20 mouse cellular contexts compared by ENCODE assay signal in the genomic region with DNA sequence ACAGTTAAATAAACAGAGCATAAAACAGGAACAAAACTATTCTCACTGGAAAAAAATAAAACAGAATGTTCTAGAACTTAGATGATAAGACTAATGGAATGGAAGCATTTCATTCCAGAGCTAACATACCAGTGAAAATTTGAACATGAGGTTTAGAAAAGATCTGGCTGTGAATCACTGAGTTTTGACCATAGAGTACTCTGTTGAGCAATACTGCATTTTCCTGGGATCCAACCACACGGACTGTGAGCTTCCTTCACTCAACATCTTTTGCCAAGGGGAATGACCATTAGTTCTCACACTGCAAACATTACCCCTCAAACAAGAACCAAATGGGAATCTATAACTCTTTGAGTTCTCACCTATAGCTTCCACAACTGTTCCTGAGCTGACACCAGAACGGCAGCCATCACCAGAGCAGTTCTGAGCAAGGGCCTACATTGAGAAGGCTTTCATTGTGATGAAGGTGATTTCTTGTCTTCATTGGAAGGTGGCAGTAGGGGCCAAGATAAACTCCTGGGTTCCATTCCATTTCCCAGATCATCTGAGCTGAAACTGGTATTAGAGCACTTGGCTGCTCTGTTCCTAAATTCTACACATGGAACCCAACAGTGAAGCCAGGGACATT. TPM values are rescaled to one million over a fixed set of nuclear protein-coding genes. Genes with fewer than 3 reads are reported as not detected.
"Had no signal": no experiment of that assay in that cellular context is flagged by ENCODE, and none has a peak within 500 bp of the region (broad histone marks: within the 10 kb centered on the region; RNA-seq: fewer than 3 reads in every experiment).

No protein-coding gene starts in this region.

- ATAC-seq: midbrain, embryonic 15.5 days had no signal

- H3K9ac ChIP-seq: limb, embryonic 12.5 days; liver, embryonic 15.5 days; lung, embryonic 14.5 days; midbrain, embryonic 15.5 days; neural tube, embryonic 13.5 days had no signal

- H3K27ac ChIP-seq: layer of hippocampus, adult 2 months; limb, embryonic 12.5 days; liver, embryonic 15.5 days; macrophage; midbrain, embryonic 15.5 days; neural tube, embryonic 13.5 days had no signal

- H3K4me1 ChIP-seq: limb, embryonic 12.5 days; liver, embryonic 15.5 days; megakaryocyte, embryonic 14.5 days; midbrain, embryonic 15.5 days; neural tube, embryonic 13.5 days had no signal

- H3K27me3 ChIP-seq: limb, embryonic 12.5 days; liver, embryonic 15.5 days; megakaryocyte, embryonic 14.5 days; midbrain, embryonic 15.5 days; neural tube, embryonic 13.5 days had no signal

- H3K4me3 ChIP-seq: layer of hippocampus, adult 2 months; limb, embryonic 12.5 days; liver, embryonic 15.5 days; megakaryocyte, embryonic 14.5 days; midbrain, embryonic 15.5 days; neural tube, embryonic 13.5 days had no signal

- H3K9me3 ChIP-seq: limb, embryonic 12.5 days; liver, embryonic 15.5 days; midbrain, embryonic 15.5 days; neural tube, embryonic 13.5 days had no signal

- H3K36me3 ChIP-seq: limb, embryonic 12.5 days; liver, embryonic 15.5 days; midbrain, embryonic 15.5 days; neural tube, embryonic 13.5 days had no signal

- H3K4me2 ChIP-seq: limb, embryonic 12.5 days; liver, embryonic 15.5 days; lung, embryonic 14.5 days; midbrain, embryonic 11.5 days; midbrain, embryonic 15.5 days; neural tube, embryonic 13.5 days had no signal

- DNase-seq: kidney, adult 18-20 months; kidney, postnatal 25 days; liver; lung, embryonic 14.5 days; retina, postnatal 1 day; right cerebral cortex, postnatal 4 days; spleen, adult 18-20 months; thymus, postnatal 36 days had no signal

RNA-seq across cellular contexts. Expression of a gene that starts 1.9 kb away (rescaled TPM):
- total RNA-seq: layer of hippocampus, adult 2 months; layer of hippocampus, postnatal 10 days; left cerebral cortex, postnatal 36 days had no signal
- polyA plus RNA-seq: kidney, embryonic 16.5 days; limb, embryonic 12.5 days; liver, embryonic 15.5 days; lung, embryonic 14.5 days; macrophage; midbrain, embryonic 11.5 days; midbrain, embryonic 15.5 days; neural tube, embryonic 13.5 days had no signal

RNA-seq across cellular contexts. Expression of a gene that starts 48.9 kb away (rescaled TPM):
- total RNA-seq: layer of hippocampus, adult 2 months; layer of hippocampus, postnatal 10 days; left cerebral cortex, postnatal 36 days had no signal
- polyA plus RNA-seq: liver, embryonic 15.5 days; lung, embryonic 14.5 days; macrophage; midbrain, embryonic 11.5 days; midbrain, embryonic 15.5 days; neural tube, embryonic 13.5 days; thymus, postnatal 0 days had no signal
